Mouse (Mus musculus) frontal cortex, adult (tissue): ENCODE measurements around the gene Myo15b.

ENCODE experiments used
- ATAC-seq: cut with Nextera tagmentation; 2 replicates; pipeline ENCODE4 v1.9.2; 2017; ENCODE audit warnings: mild to moderate bottlenecking, moderate library complexity, mixed read lengths; ENCODE audit not compliant: low TSS enrichment

Gene Myo15b

GRCm38 (mm10) chr11:115858354-115858753 lies at the start of gene Myo15b:
TSS of gene Myo15b (plus strand) at chr11:115858406.
- ATAC-seq: no peak

- ATAC-seq: no peak
These were observed 49.4 kb upstream of the Myo15b start for GRCm38 (mm10) chr11:115808696-115809310.

DNA sequence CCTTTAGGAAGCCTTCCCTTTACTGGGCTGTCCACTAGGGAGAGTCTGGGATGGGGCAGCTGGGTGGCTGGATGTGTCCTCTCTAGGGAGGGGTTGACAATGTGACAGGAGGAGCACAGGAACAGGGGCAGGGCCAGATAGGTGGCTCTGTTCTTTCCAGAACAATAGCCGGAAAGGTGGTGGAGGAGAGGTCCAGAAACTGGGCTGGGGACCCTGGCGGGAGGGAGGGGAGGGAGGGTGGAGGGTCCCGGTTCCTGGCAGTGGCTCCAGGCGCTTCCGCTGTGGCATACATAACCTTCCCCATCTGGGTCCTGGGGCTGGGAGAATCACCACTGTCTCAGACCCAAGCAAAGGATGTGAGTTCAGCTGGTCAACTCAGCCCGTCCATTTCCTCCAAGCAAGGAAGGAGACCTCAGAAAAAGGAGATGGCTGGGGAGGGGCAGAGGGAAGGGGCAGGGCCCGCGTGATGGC lies 48.9 kb upstream of the Myo15b start:
- no peak for ATAC-seq

- no peak for ATAC-seq
These were observed 47.8 kb upstream of the Myo15b start for GRCm38 (mm10) chr11:115810377-115810776.

DNA sequence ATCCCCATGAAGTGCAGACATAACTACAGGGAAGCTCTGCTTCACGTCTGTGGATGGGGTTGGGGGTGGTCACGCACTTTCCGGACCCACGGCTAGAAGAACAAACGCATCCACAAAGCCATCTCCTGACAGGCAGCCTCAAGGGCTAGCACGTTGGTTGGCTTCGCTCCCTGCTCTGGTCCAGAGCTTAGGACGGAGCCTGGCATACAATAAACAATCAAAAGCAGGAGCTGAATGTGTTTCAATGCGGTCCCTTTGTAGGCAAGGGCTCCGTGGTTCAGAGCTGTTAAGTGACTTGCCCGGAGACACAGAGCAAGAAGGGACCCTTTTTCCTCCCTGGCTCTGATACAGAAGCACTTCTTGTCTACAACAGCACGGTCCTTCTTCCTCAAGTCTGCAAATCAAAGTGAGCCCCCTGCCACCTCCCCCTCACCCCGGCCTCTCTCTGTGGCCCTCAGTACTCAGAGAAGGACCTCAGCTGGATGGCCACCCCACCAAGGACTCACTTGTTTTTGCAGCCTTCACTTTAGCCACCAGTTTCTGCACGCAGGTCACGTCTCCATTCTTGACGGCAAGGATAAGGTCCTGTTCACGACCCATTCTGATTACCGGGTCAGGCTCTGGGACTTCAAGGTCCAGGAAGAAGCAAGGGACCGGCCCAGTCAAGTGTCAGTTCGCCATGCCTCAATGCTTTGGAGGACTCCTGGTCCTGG lies 46.7 kb upstream of the Myo15b start:
- no peak for ATAC-seq

DNA sequence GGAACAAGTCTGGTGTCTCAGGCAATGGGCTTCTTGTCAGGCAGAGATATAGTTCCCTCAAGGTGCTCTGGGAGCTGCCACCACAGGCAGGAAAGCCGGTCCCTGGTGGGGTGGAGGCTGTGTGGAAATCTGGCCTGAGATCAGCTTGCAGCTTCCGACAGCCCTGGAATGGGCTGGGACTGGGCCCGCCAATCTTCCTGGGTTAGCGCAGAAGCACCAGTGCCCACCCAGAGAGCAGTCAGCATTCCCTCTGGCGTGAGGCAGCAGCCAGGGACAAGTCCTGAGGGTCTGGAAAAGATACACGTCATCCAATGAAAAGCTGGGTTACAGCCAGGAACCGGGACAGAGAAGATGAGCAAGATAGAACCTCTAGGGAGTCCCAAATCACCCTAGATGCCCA lies 46.1 kb upstream of the Myo15b start:
- ATAC-seq: no peak

- ATAC-seq: no peak
These were observed 45.4 kb upstream of the Myo15b start for GRCm38 (mm10) chr11:115812533-115813420.

GRCm38 (mm10) chr11:115813507-115814296 lies 44.5 kb upstream of the Myo15b start, which contains the start of gene Caskin2:
TSS of gene Caskin2 (minus strand) at chr11:115813639.
- ATAC-seq: peak; percentile 68

- ATAC-seq: peak; percentile 53
These were observed 43.4 kb upstream of the Myo15b start, which contains the start of gene Tsen54 for GRCm38 (mm10) chr11:115814605-115815450. TSS of gene Tsen54 (plus strand) at chr11:115814724.

- ATAC-seq: no peak
These were observed 40.9 kb upstream of the Myo15b start for GRCm38 (mm10) chr11:115817331-115817730.

- ATAC-seq: no peak
These were observed 38.1 kb upstream of the Myo15b start for GRCm38 (mm10) chr11:115819915-115820623.

DNA sequence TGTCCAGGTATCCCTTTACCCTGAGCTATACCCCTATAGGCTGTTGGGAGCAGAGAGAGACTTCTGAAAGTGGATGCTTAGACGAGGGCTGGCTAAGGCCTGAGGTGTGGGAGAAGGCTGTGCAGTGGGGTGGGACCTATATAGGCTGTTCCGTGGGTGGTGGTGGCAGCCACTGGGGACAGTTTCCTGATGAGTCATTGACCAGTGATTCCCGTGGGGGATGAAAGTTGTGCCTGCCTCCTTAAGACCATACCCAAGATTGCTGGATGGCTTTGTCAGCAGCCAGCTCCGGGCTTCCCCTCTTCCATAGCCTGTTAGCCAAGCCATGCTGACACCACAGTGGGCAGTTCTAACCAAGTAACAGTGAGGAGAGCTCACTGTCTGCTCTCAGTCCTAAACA lies 37.2 kb upstream of the Myo15b start:
- peak; percentile 44; the same call in 1 of the 2 replicates for ATAC-seq

DNA sequence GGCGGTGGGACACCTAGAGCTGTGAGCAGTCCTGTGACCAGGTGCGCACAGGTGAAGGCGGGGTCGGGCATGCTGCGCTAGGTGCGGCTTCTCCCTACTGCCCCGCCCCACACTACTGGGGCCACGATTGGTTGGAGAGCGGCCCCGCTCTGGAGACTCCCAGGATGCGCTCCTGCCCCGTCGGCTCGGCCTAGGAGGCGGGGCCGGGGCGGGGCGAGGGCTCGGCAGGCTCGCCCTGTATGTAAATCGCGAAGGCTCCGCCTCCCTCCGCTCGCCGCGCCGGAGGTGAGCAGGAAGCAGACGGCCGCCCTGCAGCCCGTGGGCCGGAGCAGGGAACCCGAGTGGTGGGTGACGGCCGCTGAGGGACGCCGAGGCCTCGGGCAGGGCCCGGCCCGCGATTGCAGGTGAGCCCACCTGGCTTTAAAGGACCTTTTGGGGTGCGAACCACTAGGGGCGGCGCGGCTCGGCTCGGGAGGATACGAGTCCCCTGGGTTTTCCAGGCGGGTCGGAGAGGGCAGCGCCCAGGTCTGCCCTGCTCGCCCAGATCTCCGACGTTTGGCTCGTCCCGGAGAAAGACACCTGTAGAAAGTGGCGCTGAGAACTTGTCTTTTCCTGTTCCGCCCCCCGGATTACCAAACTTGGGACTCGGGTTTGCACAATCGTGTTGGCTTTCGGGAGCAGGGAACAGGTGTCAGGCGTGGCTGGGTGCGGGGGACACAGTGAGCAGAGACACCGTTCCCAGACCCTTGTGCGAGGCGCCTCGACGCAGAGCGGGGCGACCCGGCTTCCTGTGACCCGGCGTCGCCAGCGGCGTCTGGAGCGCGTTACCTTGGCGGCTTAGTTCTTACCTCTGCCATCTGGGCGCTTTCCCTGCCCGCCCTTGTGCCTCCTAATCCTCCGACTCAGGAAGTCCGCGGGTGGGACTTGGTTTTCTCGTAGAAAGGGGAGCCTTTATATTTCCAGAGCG lies 34.1 kb upstream of the Myo15b start, which contains the start of gene Llgl2:
Gene Llgl2 (plus strand): TSS at position 276 of the 967 bp plus-strand sequence.
- ATAC-seq: peak; percentile 92

DNA sequence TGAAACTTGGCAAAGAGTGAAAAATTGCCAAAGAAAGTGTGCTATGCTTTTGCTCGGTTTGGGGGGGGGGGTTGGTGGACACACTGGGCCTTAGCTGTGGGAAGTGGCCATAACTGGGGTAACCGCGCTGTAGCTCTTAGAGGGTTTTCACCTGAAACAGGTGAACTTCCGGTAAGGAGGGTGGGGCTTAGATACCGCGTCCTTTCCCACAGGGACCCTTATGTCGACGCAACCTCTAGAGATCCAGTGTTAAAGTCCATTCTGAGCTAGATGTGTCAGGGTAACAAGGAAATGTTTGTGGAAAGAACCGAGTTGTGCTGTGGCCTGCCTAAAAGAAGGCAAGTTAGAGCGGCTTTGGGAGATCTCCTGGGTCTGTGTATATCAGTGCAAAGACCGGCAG lies 33.4 kb upstream of the Myo15b start:
- no peak for ATAC-seq

DNA sequence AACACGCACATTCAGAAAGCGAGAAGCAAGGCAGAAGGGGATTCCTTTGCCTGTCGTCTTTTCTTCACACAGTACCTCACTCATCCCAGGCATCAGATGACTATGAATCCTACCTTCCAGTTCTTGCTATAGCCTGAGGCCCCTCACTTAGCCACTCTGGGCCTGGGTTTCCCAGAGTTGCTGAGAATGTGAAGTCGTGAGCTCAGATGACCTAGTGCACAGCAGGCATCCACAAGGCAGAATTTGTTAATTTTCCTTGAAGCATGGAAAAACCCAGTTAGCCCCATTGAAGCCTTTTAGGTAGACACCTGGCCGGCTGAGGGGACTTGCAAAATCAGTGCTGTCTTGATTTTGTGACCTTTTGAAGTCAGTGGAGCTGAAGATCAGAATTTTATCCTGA lies 31.7 kb upstream of the Myo15b start:
- no peak for ATAC-seq

GRCm38 (mm10) chr11:115827624-115828023 lies 30.6 kb upstream of the Myo15b start:
- no peak for ATAC-seq

DNA sequence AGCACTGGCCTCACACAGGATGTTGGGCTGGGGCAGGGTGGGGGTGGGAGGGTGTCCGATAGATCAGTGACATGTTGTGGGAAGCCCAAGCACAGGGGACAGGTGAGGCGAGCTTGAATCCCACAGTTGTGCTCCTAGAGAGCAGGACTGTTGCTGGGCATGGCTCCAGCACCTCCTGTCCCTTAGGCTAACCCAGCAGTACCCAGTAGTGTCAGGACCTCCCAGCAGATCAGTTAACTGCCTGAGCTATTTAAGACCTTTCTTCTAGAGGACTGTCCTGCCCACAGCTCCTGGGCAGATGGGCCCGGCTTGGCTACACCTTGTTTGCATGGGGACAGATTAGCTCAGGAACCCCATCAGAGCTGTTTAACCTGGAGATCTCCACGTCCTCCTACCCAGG lies 29.2 kb upstream of the Myo15b start:
- no peak for ATAC-seq

- no peak for ATAC-seq
These were observed 27.5 kb upstream of the Myo15b start for GRCm38 (mm10) chr11:115830550-115831325.
